Mouse (Mus musculus) urinary bladder, postnatal 4 days (tissue): ENCODE measurements around the gene Fkbp15.
A peak's percentile ranks its signal among the peaks of the same experiment; 100 is the strongest.

Source experiments
- DNase-seq, 2 experiments: peaks; one replicate each; pipeline ENCODE4 v3.0.0; 2021 to 2022; ENCODE audit warnings: low spot score in 2 of 2

The Fkbp15 gene

GRCm38 (mm10) chr4:62360088-62360804, at the start of gene Fkbp15, which contains the start of gene Slc31a1:
TSS of gene Fkbp15 (minus strand) at chr4:62360548.
TSS of gene Slc31a1 (plus strand) at chr4:62360727.
- peak; percentile 95 for DNase-seq

DNA sequence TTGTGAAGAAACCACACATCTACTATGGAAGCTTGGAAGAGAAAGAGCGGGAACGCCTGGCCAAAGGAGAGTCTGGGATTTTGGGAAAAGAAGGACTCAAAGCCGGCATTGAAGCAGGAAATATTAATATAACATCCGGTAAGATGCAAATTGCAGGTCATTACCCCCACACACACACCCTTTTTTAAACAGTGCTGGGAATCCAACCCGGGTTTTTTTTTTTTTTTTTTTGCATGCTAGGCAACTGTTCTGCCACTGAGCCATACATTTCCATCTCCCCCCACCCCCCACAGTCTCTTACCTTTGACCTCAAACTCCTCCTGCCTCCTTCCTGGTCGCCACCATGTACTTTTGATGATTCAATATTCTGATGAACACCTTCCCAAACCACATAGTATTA, 49.3 kb upstream of the Fkbp15 start:
- no peak for DNase-seq

- DNase-seq, result peak; percentile 93 to 97
Measured at GRCm38 (mm10) chr4:62408601-62409282, 48.4 kb upstream of the Fkbp15 start, which contains the start of the genes Cdc26 and Prpf4. TSS of gene Cdc26 (minus strand) at chr4:62408642. TSS of gene Prpf4 (plus strand) at chr4:62408797.

DNA sequence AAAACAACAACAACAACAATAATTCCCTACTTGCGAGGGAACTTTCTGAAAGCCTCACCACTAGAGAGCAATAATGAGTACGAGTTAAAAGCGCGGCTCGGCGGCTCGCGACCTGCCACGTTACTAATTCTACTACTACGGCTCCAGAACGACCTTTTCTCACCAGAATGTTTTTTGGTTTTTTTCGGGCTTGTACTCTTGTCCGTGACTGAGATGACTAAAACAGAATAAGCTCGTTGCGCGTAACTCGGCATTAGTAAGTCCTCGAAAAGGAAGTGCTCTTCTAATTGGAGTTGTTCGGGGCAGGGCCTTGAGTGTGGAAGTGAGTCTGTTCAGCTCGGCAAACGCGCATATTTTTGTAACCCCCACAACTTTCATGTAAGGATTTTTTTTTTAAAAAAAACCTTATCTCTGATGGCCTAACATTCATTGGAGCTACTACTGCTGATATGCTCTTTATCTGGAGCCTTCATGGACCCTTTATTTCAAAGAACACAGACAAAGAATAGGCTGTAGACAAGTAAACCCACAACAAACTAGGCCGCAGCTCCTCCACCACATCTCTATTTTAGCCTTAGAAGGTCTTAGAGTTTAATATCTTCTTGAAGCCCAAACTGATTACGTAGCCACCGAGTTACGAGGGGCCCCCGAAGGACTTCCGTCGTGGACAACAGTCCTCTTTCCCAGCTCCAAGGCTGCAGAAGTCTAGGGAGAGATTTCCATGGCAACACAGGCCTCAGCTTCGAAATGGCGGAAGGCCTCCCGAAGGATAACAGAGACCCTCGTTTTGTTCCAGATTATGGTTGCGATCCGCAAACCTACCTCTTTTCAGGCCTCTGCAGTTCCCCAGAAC, 47.6 kb upstream of the Fkbp15 start:
- peak in 1 of 2 experiments; percentile 35 for DNase-seq

- no peak for DNase-seq
Measured at GRCm38 (mm10) chr4:62406133-62406532, 45.8 kb upstream of the Fkbp15 start.

DNA sequence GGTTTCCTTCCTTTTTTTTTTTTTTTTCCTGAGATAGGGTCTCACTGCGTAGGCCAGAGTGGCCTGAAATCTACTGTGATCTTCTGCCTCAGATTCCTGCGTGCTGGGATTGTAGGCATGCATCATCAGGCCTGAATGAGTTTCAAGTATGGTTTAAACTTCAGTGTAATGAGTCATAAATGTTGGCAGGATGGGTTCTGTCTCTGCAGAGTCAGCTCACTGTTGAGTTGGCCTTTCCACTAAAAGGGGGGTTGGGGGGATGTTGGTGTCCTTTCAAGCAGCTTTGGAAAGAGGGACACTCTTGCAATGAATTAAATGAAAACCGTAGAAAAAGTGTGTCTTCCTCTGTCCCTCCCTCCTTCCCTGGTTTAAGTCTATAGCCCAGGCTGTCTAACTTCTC, 38.6 kb upstream of the Fkbp15 start:
- no peak for DNase-seq

GRCm38 (mm10) chr4:62397616-62398365, 37.4 kb upstream of the Fkbp15 start:
- DNase-seq, result no peak

GRCm38 (mm10) chr4:62395806-62396205, 35.5 kb upstream of the Fkbp15 start:
- no peak for DNase-seq

- DNase-seq, result no peak
Measured at GRCm38 (mm10) chr4:62393459-62393858, 33.1 kb upstream of the Fkbp15 start.

- no peak for DNase-seq
Measured at GRCm38 (mm10) chr4:62391892-62392291, 31.5 kb upstream of the Fkbp15 start.

- DNase-seq, result no peak
Measured at GRCm38 (mm10) chr4:62389592-62390512, 29.5 kb upstream of the Fkbp15 start.

GRCm38 (mm10) chr4:62385439-62385838, 25.1 kb upstream of the Fkbp15 start:
- no peak for DNase-seq

DNA sequence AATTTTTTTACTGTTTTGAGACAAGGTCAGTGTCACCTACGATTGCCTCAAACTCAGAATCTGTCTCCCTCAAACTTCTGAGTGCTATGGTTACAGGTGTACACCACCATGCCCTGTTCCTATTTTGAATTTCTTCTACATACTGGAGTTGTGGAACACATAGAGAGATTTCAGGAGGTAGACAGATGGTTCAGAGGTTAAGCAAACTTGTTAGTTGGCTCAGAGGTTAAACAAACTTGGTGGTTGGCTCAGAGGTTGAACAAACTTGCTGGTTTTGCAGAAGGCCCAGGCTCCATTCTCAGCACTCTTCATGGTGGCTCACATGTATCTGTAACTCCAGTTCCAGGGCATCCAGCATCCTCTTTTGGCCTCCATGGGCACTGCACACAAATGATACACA, 23.8 kb upstream of the Fkbp15 start:
- DNase-seq, result no peak

DNA sequence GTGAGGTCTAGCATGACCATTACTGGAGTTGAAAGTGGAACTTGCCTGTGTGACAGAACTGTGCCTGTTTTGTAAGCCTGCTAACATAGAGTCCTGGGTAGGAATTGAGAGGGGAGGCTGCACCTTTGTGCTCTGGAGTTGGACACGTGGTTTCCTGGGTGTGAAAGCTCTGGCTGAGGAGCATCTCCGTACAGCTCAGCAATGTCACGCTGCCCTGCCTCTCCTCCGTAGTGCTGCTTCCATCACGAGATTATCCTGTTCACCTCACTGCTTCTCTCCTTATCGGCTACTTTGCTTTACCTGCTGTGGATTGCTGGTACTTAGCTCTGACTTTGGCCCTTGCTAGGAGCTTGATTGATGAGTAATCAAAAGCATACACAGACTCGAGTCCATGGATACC, 23.4 kb upstream of the Fkbp15 start:
- no peak for DNase-seq

- DNase-seq, result no peak
Measured at GRCm38 (mm10) chr4:62383207-62383606, 22.9 kb upstream of the Fkbp15 start.

DNA sequence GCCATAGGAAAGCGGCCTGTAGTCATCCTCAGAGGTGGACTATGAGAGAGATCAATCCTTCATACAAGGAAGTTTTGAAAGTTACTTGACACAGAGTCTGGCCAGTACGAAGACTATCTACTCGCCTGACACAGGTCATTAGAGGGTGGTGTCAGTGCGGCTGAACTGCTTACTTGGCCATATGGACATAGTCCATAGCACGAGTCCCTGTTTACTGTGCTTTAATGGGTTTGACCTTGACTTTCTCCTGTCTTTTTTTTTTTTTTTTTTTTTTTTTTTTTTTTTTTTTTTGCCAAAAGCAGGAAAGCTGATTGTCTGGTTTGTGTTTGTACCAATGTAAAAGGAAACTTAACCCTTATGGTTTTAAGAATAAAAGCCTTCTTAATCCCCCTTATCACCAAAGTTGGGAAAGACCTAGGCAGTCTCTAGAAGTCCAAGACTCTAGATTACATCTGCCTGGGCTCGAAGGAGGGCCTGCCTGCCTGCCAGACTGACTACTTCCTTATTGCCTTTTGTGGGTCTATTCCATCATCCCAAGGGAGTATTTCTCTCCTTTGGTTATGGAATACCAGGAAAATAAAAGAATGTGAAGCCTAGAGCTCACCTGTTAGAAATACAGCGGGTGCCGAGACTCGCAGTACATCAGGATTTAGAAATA, 19.5 kb upstream of the Fkbp15 start:
- no peak for DNase-seq

DNA sequence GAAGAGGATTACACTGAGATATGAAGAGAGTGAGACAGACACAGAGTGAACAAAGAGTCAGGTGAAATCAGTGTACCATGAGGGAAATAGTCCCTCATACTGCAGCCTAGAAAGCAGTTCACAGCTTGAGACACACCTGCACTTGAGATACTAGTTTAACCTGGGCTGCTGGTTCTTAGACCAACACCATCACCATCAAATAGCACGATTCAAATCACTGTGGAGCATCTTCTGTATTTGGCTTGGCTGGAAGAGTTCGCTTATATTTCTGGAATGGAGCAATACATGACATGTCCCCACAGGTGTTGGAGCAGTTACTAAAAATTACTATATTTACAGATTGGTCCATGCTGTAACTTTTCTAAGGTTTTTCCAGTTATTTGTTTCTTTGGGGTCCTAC, 15.8 kb upstream of the Fkbp15 start:
- DNase-seq, result no peak

- no peak for DNase-seq
Measured at GRCm38 (mm10) chr4:62374342-62374741, 14.0 kb upstream of the Fkbp15 start.

- no peak for DNase-seq
Measured at GRCm38 (mm10) chr4:62373668-62374067, 13.3 kb upstream of the Fkbp15 start.
